Mouse (Mus musculus) G1E (cell line): Measurements from ENCODE around the gene Eci1.

Experiments
- CTCF ChIP-seq: IDR thresholded peaks from 2 replicates; pipeline ENCODE4 v1.5.1; 2012; ENCODE audit warnings: low read depth, low read length, inconsistent platforms, mixed read lengths
- GATA1 ChIP-seq: IDR thresholded peaks from 2 replicates; pipeline ENCODE4 v1.6.1; 2012; ENCODE audit warnings: borderline replicate concordance, low read length, inconsistent platforms, mixed read lengths
- POLR2AphosphoS5 ChIP-seq: IDR thresholded peaks from 2 replicates; pipeline ENCODE4 v1.6.1; 2012; ENCODE audit warnings: low read depth, low read length, inconsistent platforms; ENCODE audit not compliant: insufficient replicate concordance
- TAL1 ChIP-seq: conservative IDR thresholded peaks from 2 replicates; pipeline ENCODE4 v1.6.1; 2012; ENCODE audit warnings: low read depth, low read length, inconsistent platforms, mixed read lengths

DNA sequence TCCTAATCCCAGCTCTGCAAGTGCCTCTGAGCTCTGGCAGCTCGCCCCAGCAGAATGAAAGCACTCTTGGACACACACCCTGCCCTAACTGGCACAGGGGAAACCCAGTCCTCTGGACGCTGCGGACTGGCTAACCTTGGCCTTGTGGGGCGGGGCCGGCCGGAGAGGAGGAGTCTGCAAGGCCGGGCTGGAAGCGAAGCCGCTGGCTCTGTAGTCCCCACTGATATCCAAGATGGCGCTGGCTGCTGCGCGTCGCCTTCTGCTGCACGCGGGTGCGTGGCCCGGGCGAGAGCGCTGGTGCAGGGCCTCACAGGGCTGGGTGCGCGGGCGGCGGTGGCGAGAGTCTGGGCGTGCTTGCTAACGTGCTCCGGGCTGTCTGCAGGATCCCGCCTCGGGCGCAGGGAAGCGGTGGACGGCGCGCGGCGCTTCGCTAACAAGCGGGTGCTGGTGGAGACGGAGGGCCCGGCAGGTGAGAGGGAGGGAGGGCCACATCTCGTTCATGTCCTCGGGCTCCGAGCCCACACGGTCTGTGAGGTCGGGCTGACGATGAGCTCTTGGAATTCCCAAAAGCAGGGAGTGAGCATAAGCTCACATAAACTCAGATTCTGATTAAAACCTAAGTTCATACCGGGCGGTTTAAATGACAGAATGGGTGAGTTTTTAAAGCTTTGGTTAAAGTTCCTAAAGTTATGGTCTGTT, at the start of gene Eci1:
- no peak for TF ChIP-seq GATA1
- no peak for TF ChIP-seq CTCF
- TF ChIP-seq POLR2AphosphoS5, result no peak
- no peak for TF ChIP-seq TAL1
